Mouse (Mus musculus) liver, postnatal 0 days (tissue): ENCODE results near the gene Cntn5.
"Not testable (repeated sequence)": the region's sequence is repeated elsewhere in the genome, so short reads cannot be mapped to it uniquely, and the experiment has no call there.

ENCODE experiments used
- CTCF ChIP-seq: sonication (generic); IDR thresholded peaks from 2 replicates; pipeline ENCODE4 v1.5.1; 2016; ENCODE audit warnings: antibody characterized with exemption, low read depth
- EP300 ChIP-seq: IDR thresholded peaks from 2 replicates; pipeline ENCODE4 v1.6.1; 2016; ENCODE audit warnings: antibody characterized with exemption, low read depth, mild to moderate bottlenecking

GRCm38 (mm10) chr9:10540877-10541276 lies 363.7 kb downstream of the Cntn5 start:
- TF ChIP-seq CTCF, EP300: not testable (repeated sequence)
